Mouse (Mus musculus) kidney, embryonic 16.5 days (tissue): ENCODE measurements at regions not wholly inside any gene's neighbourhood (a gene's known extent, or its start where the extent isn't known, plus 50 kb on each side); places are given as distances from the start of the nearest gene placed in this dataset.

Source experiments
- ATAC-seq: fragments of 200-750 bp; cut with Nextera tagmentation; 2 replicates; pipeline ENCODE4 v1.8.0; 2017; ENCODE audit warnings: moderate TSS enrichment; ENCODE audit not compliant: low FRiP score, low TSS enrichment
- H3K27ac ChIP-seq: fragments of 300-500 bp; sonication (generic); 2 replicates; pipeline ENCODE4 v1.5.1; 2014; ENCODE audit warnings: low read length
- H3K27me3 ChIP-seq: fragments of 300-500 bp; sonication (generic); 2 replicates; pipeline ENCODE4 v1.6.1; 2014; ENCODE audit warnings: low read length, control low read depth, mixed read lengths; ENCODE audit not compliant: insufficient read depth
- H3K36me3 ChIP-seq: fragments of 300-500 bp; sonication (generic); 2 replicates; pipeline ENCODE4 v1.6.1; 2014; ENCODE audit warnings: low read length, control low read depth, mixed read lengths; ENCODE audit not compliant: insufficient read depth
- H3K4me1 ChIP-seq: fragments of 300-500 bp; sonication (generic); 2 replicates; pipeline ENCODE4 v1.6.1; 2014; ENCODE audit warnings: low read length, control low read depth, mixed read lengths; ENCODE audit not compliant: insufficient read depth
- H3K4me2 ChIP-seq: fragments of 300-500 bp; sonication (generic); replicated peaks from 2 replicates; pipeline ENCODE4 v1.6.1; 2014; ENCODE audit warnings: low read depth, low read length
- H3K4me3 ChIP-seq: fragments of 300-500 bp; sonication (generic); 2 replicates; pipeline ENCODE4 v1.5.1; 2014; ENCODE audit warnings: mild to moderate bottlenecking, low read length
- H3K9ac ChIP-seq: fragments of 300-500 bp; sonication (generic); replicated peaks from 2 replicates; pipeline ENCODE4 v1.6.1; 2014; ENCODE audit warnings: low read length
- H3K9me3 ChIP-seq: fragments of 300-500 bp; sonication (generic); 2 replicates; pipeline ENCODE4 v1.6.1; 2016; ENCODE audit warnings: low read length, control low read depth
- WGBS: fragments of 180-500 bp; shearing (Covaris S2); extraction: QIAGEN DNeasy Blood & Tissue Kit; methylation state at CpG from one replicate; pipeline ENCODE4 v1.1.7; 2014; 5-methylcytosine and 5-hydroxymethylcytosine counted together

DNA sequence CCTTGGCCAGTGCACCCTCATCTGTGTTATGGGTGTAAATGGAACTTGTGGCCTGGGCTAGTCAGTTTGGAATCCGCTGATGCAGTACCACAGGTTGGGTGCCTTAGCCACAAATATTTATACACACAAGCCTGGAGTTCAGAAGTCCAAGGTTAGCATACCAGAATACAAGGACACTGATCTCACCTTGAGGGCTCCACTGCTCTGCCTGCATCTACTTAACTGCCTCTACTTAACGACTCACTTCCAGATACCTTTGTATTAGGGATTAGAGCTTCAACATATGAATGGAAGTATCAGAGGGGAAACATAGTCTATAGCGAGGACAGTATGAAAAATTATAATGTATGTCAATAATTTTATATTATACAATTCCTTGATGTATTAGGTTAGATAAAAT, 57.5 kb downstream of the Tmem174 start:
- no peak overlapping the region for H3K4me3 ChIP-seq
- no peak for ATAC-seq
- peaks cover 6% of the 10 kb centered on the region for H3K4me1 ChIP-seq
- no peak overlapping the region for H3K27ac ChIP-seq
- H3K4me2 ChIP-seq: no peak overlapping the region
- no peak overlapping the region for H3K9ac ChIP-seq
- WGBS: 89% methylated on average over 3 of the region's 3 CpGs
- no peaks in the 10 kb centered on the region for H3K36me3 ChIP-seq
- peaks cover 21% of the 10 kb centered on the region for H3K27me3 ChIP-seq
- H3K9me3 ChIP-seq: no peaks in the 10 kb centered on the region

- no peaks in the 10 kb centered on the region for H3K9me3 ChIP-seq
- H3K4me3 ChIP-seq: no peak overlapping the region
- H3K36me3 ChIP-seq: no peaks in the 10 kb centered on the region
- 38% methylated on average over 11 of the region's 11 CpGs for WGBS
- no peak overlapping the region for H3K27ac ChIP-seq
- peak; percentile 80 for ATAC-seq
- no peak overlapping the region for H3K4me2 ChIP-seq
- H3K4me1 ChIP-seq: peaks cover 10% of the 10 kb centered on the region
- no peak overlapping the region for H3K9ac ChIP-seq
- H3K27me3 ChIP-seq: peaks cover 18% of the 10 kb centered on the region
Observed at GRCm38 (mm10) chr13:98578426-98579066, 58.7 kb downstream of the Tmem174 start.

DNA sequence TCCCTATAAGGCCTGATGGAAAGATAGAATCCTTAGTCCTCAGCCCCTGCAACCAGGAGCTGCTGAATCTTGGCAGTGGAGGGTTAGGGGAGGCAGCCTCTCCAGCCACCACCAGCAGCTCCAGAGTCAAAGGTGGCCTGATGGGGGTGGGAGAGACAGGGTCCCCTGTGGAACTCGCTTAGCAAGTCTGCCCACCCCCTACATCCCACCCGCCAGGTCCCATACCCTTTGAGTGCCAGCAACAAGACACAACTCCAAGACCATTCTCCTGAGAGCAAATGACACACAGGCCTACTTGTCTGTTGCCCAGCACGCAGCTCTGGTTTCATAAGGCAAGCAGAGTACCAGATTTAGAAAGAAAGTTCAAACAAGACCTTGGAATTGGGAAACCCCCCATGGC, 61.1 kb downstream of the Tmem174 start:
- Histone ChIP-seq H3K27ac (no peak overlapping the region), H3K4me2 (no peak overlapping the region), H3K9ac (no peak overlapping the region), H3K9me3 (no peaks in the 10 kb centered on the region), H3K27me3 (peaks cover 24% of the 10 kb centered on the region), H3K4me1 (peaks cover 27% of the 10 kb centered on the region), H3K4me3 (no peak overlapping the region), H3K36me3 (no peaks in the 10 kb centered on the region)
- no peak for ATAC-seq
- 90% methylated on average over 3 of the region's 3 CpGs for whole genome bisulfite sequencing

GRCm38 (mm10) chr13:98574057-98574323, 63.2 kb downstream of the Tmem174 start:
- H3K4me3 ChIP-seq: no peak overlapping the region
- H3K9ac ChIP-seq: no peak overlapping the region

GRCm38 (mm10) chr13:98573261-98574056, 63.8 kb downstream of the Tmem174 start:
- peak; percentile 60 for ATAC-seq
- Histone ChIP-seq H3K4me2 (peak overlapping the region; percentile 82), H3K27ac (no peak overlapping the region), H3K9ac (peak overlapping the region; percentile 57), H3K27me3 (peaks cover 31% of the 10 kb centered on the region), H3K36me3 (no peaks in the 10 kb centered on the region), H3K4me3 (peak overlapping the region; percentile 51), H3K9me3 (no peaks in the 10 kb centered on the region), H3K4me1 (peaks cover 26% of the 10 kb centered on the region)
- WGBS: 24% methylated on average over 39 of the region's 39 CpGs

More at GRCm38 (mm10) chr13:98574057-98574323, 63.2 kb downstream of the Tmem174 start:
- H3K4me2 ChIP-seq: no peak overlapping the region
- H3K9me3 ChIP-seq: no peaks in the 10 kb centered on the region
- no peak for ATAC-seq
- H3K4me1 ChIP-seq: peaks cover 27% of the 10 kb centered on the region
- no peaks in the 10 kb centered on the region for H3K36me3 ChIP-seq
- 38% methylated on average over 12 of the region's 12 CpGs for WGBS
- H3K27me3 ChIP-seq: peaks cover 31% of the 10 kb centered on the region
- no peak overlapping the region for H3K27ac ChIP-seq

DNA sequence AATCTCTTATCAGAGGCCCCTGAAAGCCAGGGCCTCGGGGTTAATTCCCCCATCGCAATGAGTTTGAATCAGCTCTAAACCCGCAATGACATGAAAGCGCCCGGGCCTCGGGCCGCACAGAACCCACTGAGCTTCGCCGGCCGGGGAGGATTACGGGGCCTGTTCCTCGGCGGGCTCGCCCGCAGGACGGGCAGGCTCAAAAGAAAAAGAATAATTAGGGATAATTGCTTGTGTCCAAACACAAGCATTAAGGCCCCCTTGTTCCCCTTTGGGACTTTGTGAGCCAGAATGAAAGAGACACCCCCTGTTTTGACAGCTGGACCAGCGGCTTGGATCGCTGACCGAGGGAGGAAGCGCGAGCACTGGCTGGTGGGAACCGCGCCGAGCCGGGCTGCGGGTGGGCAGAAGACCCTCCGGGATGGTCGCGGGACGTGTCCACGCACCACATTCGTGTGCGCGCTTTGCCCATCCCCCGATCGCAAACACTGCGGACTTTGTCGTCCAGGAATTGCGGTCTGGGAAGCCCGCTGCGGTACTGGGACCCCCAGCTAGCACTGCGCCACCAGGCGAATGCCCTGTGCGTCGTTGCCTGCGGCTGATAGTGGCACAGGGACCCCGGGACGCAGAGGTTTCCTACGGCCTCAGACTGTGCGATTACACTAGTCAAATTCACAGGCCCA, 64.5 kb downstream of the Tmem174 start:
- Histone ChIP-seq H3K4me1 (peaks cover 21% of the 10 kb centered on the region), H3K27me3 (peaks cover 31% of the 10 kb centered on the region), H3K4me3 (peak overlapping the region; percentile 51), H3K4me2 (peak overlapping the region; percentile 82), H3K9me3 (no peaks in the 10 kb centered on the region), H3K9ac (peak overlapping the region; percentile 57), H3K27ac (no peak overlapping the region), H3K36me3 (no peaks in the 10 kb centered on the region)
- peak; percentile 64 for ATAC-seq
- under 1% methylated on average over 50 of the region's 50 CpGs for WGBS

- peak overlapping the region; percentile 82 for H3K4me2 ChIP-seq
- no peak overlapping the region for H3K27ac ChIP-seq
- H3K9me3 ChIP-seq: no peaks in the 10 kb centered on the region
- ATAC-seq: no peak
- H3K4me1 ChIP-seq: peaks cover 21% of the 10 kb centered on the region
- H3K27me3 ChIP-seq: peaks cover 31% of the 10 kb centered on the region
- WGBS: 11% methylated on average over 10 of the region's 14 CpGs
- H3K4me3 ChIP-seq: peak overlapping the region; percentile 51
- no peaks in the 10 kb centered on the region for H3K36me3 ChIP-seq
- H3K9ac ChIP-seq: peak overlapping the region; percentile 57; the same call in 1 of the 2 replicates
Observed at GRCm38 (mm10) chr13:98572011-98572570, 65.1 kb downstream of the Tmem174 start.

GRCm38 (mm10) chr13:98571051-98571450, 66.2 kb downstream of the Tmem174 start:
- no peak for ATAC-seq
- no peak overlapping the region for H3K4me2 ChIP-seq
- H3K9ac ChIP-seq: no peak overlapping the region
- 42% methylated on average over 3 of the region's 3 CpGs for WGBS
- no peak overlapping the region for H3K4me3 ChIP-seq
- H3K27ac ChIP-seq: no peak overlapping the region
- H3K27me3 ChIP-seq: peaks cover 31% of the 10 kb centered on the region
- H3K36me3 ChIP-seq: no peaks in the 10 kb centered on the region
- peaks cover 21% of the 10 kb centered on the region for H3K4me1 ChIP-seq
- no peaks in the 10 kb centered on the region for H3K9me3 ChIP-seq

DNA sequence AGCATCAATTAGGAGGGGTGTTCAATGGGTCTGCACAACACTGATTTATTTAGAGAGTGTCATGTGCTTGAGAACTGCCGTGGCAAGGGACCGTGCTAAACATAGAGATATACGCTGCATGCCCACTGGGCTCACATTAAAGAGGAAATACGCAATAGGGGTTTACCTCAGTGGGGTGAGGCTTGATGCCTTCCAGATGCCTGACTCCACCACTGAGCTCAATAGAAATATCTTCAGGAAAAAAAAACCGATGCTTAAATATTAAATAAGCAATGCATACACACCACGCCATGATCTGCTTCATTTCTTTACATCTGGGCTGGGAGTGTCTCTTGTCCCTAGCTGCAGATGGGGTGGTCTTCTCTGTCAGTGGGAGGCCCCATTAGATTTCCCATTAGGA, 63.9 kb upstream of the Gm10320 start:
- whole genome bisulfite sequencing: 81% methylated on average over 6 of the region's 6 CpGs
- no peak overlapping the region for H3K4me3 ChIP-seq
- no peaks in the 10 kb centered on the region for H3K27me3 ChIP-seq
- H3K36me3 ChIP-seq: no peaks in the 10 kb centered on the region
- no peak overlapping the region for H3K4me2 ChIP-seq
- ATAC-seq: no peak
- no peaks in the 10 kb centered on the region for H3K9me3 ChIP-seq
- H3K9ac ChIP-seq: no peak overlapping the region
- no peak overlapping the region for H3K27ac ChIP-seq
- H3K4me1 ChIP-seq: peaks cover under 1% of the 10 kb centered on the region; the same call in 1 of the 2 replicates
